Comparison of ENCODE assay signal across 21 mouse cellular contexts in the genomic region with DNA sequence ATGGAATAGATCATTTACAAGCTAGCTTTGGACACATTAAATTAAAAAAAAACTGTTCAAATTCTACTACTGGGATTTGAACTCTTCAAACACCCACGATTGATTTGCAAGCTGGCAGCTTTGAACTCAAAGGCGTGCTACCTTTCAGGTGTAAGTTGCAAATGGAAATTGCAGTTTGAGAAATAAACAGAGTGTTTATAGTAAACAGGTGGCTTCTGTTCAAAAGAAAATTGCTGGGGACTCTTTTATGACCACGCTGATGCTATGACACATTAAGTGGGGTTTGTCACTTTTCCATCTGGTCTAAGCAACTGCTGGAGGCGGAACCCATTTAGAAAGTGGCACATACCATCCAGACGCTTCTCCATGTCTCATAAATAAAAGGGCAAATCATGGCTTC.
DNase-seq lines count a peak whose midpoint lies in the region; ATAC-seq and TF ChIP-seq lines count a peak whose summit lies in the region.
"Had no signal": no experiment of that assay in that cellular context is flagged by ENCODE, and none has a peak within 500 bp of the region (broad histone marks: within the 10 kb centered on the region; RNA-seq: fewer than 3 reads in every experiment).

No protein-coding gene starts in this region.

- H3K27ac ChIP-seq in limb, embryonic 11.5 days (replicated peaks; ENCODE audit: low read depth, low read length) = no peak overlapping the region
- H3K27ac ChIP-seq in hindbrain, embryonic 14.5 days = no peak overlapping the region
- H3K27ac ChIP-seq: hindbrain, embryonic 10.5 days; hindbrain, embryonic 15.5 days had no signal

- H3K4me1 ChIP-seq in limb, embryonic 11.5 days (ENCODE audit: control insufficient read depth, insufficient read depth, low read length) = peaks cover 5% of the 10 kb centered on the region; the same call in 1 of the 2 replicates
- H3K4me1 ChIP-seq in hindbrain, embryonic 14.5 days (replicated peaks; ENCODE audit: control insufficient read depth, insufficient read depth, low read length) = no peaks in the 10 kb centered on the region
- H3K4me1 ChIP-seq: heart, embryonic 12.5 days; hindbrain, embryonic 10.5 days; hindbrain, embryonic 15.5 days had no signal

- no peaks in the 10 kb centered on the region for H3K27me3 ChIP-seq in limb, embryonic 11.5 days (ENCODE audit: control insufficient read depth, insufficient read depth, low read length)
- no peaks in the 10 kb centered on the region for H3K27me3 ChIP-seq in hindbrain, embryonic 14.5 days (ENCODE audit: control insufficient read depth, insufficient read depth, low read length)
- H3K27me3 ChIP-seq: heart, embryonic 12.5 days; hindbrain, embryonic 15.5 days had no signal

- WGBS in limb, embryonic 11.5 days = 5% methylated on average over 5 of the region's 5 CpGs
- WGBS in hindbrain, embryonic 14.5 days = 83% methylated on average over 5 of the region's 5 CpGs

- H3K36me3 ChIP-seq in limb, embryonic 11.5 days (ENCODE audit: control insufficient read depth, insufficient read depth, low read length) = no peaks in the 10 kb centered on the region
- H3K36me3 ChIP-seq in hindbrain, embryonic 14.5 days (replicated peaks; ENCODE audit: control insufficient read depth, insufficient read depth) = no peaks in the 10 kb centered on the region
- H3K36me3 ChIP-seq: heart, embryonic 12.5 days; hindbrain, embryonic 10.5 days; hindbrain, embryonic 15.5 days had no signal

- peak; percentile 9 for DNase-seq in embryo, embryonic 10.5 days (ENCODE audit: low spot score)
- no peak for DNase-seq in embryo, embryonic 9.5 days (ENCODE audit: extremely low spot score)
- peak; percentile 17 to 42 for DNase-seq in layer of hippocampus, adult 18-20 months (ENCODE audit: low spot score in 2 of 2)
- no peak for DNase-seq in layer of hippocampus, postnatal 25 days (ENCODE audit: extremely low spot score in 1 of 2, low spot score in 1 of 2)
- peak; percentile 40 for DNase-seq in brain, embryonic 14.5 days (ENCODE audit: low read depth)
- DNase-seq in limb, embryonic 11.5 days (ENCODE audit: low spot score) = peak; percentile 37
- DNase-seq in left cerebral cortex, adult 11 months (ENCODE audit: low spot score) = no peak
- no peak for DNase-seq in hindbrain, embryonic 14.5 days (ENCODE audit: low spot score)
- DNase-seq: adrenal gland, postnatal 14 days; B cell, adult 2 months; cerebellum, adult 2 months; cerebellum, postnatal 10 days; forebrain, postnatal 0 days; heart, adult 18-20 months had no signal

- H3K4me3 ChIP-seq in limb, embryonic 11.5 days (ENCODE audit: low read depth, low read length) = no peak overlapping the region
- no peak overlapping the region for H3K4me3 ChIP-seq in hindbrain, embryonic 14.5 days (replicated peaks; ENCODE audit: low read length)
- H3K4me3 ChIP-seq: heart, embryonic 12.5 days; hindbrain, embryonic 10.5 days; hindbrain, embryonic 15.5 days had no signal

- no peak overlapping the region for H3K9ac ChIP-seq in limb, embryonic 11.5 days (ENCODE audit: low read length)
- H3K9ac ChIP-seq in hindbrain, embryonic 14.5 days = no peak overlapping the region
- H3K9ac ChIP-seq: forebrain, postnatal 0 days; heart, embryonic 12.5 days; hindbrain, embryonic 15.5 days had no signal

- H3K4me2 ChIP-seq in limb, embryonic 11.5 days (ENCODE audit: low read depth, severe bottlenecking) = no peak overlapping the region
- no peak overlapping the region for H3K4me2 ChIP-seq in hindbrain, embryonic 14.5 days (replicated peaks)
- H3K4me2 ChIP-seq: heart, embryonic 12.5 days; hindbrain, embryonic 15.5 days had no signal

- TF ChIP-seq POLR2A in brain, embryonic 14.5 days (IDR thresholded peaks at IDR 0.05; ENCODE audit: borderline replicate concordance, extremely low read depth, insufficient read depth, insufficient read length, poor library complexity, severe bottlenecking) = no peak

- 0 out of 2 replicates have a peak, but pooled peaks have one; percentile 44 for ATAC-seq in limb, embryonic 11.5 days (ENCODE audit: insufficient number of reproducible peaks, low FRiP score, low TSS enrichment, low read depth)
- ATAC-seq in hindbrain, embryonic 14.5 days (ENCODE audit: low FRiP score) = no peak
- ATAC-seq: activated CD4-positive, CD25-positive, alpha-beta regulatory T cell, adult 4 months; forebrain, postnatal 0 days; inflammation-experienced regulatory T-cells, adult 6 months; intestine, postnatal 0 days; Patski had no signal

- no peak for TF ChIP-seq CTCF in brain, embryonic 14.5 days (IDR thresholded peaks at IDR 0.05; ENCODE audit: borderline replicate concordance, extremely low read depth, insufficient read depth, insufficient read length)

- H3K9me3 ChIP-seq in limb, embryonic 11.5 days (ENCODE audit: control insufficient read depth, low read length) = no peaks in the 10 kb centered on the region
- H3K9me3 ChIP-seq in hindbrain, embryonic 14.5 days (ENCODE audit: control insufficient read depth, low read length) = no peaks in the 10 kb centered on the region
- H3K9me3 ChIP-seq: heart, embryonic 12.5 days; hindbrain, embryonic 10.5 days; hindbrain, embryonic 15.5 days had no signal

Comparison
In these comparisons a context has a peak if more than half of its experiments do, and no peak if none do; other contexts are left out.
1. DNase-seq: peak in embryo, embryonic 10.5 days (single experiment), layer of hippocampus, adult 18-20 months (2 of 2), brain, embryonic 14.5 days (single experiment) and limb, embryonic 11.5 days (single experiment); none in embryo, embryonic 9.5 days (single experiment), layer of hippocampus, postnatal 25 days (0 of 2), left cerebral cortex, adult 11 months (single experiment) and hindbrain, embryonic 14.5 days (single experiment).